Mouse (Mus musculus): ENCODE results near the gene Dido1.

DNA sequence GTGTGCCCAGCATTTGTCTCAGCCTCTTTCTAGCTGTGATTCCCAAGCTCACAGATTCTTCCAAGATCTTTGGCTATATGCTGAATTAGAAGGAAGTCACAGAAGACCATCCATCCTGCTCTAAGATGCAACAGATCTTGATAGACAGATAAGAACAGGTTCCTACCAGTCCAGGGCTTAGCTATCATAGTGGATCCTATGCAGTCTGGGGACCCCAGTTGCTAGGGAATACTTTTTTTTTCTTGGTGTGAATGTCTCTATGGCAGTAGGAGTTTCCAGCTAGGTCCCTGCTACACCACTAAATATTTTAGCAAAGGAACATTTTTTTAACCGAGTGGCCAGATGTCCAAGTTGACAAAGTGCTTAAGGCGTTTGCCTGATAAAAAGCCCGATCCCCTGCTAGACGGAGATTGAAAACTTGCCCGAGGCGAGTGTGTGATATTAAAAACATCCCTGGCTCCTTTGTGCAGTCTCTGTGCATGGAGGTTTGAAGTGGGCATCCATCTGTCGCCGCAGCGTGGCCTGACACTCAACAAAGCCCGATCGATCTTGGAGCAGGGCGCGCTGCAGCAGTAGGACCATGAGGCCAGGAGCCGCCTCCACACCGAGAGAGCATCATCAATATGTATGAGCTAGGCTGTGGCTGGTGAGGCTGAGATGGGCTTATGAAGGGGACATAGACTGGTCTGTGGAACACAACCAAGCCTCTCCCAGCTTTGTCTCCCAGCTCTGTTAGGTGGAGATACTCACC, 48.9 kb upstream of the Dido1 start:
- no peak for TF ChIP-seq CTCF (conservative IDR thresholded peaks at IDR 0.05; ENCODE audit: low read length)
- no peak for TF ChIP-seq POU5F1 (IDR thresholded peaks at IDR 0.05; ENCODE audit: borderline replicate concordance, low read length)
